Mouse (Mus musculus): Measurements from ENCODE around the gene Adgrl1. TPM values are rescaled to one million over a fixed set of nuclear protein-coding genes. Genes with fewer than 3 reads are reported as not detected.

Gene Adgrl1
- polyA plus RNA-seq, 2 experiments = 38.5 to 123 TPM

- Histone ChIP-seq H3K27me3 (ENCODE audit: control insufficient read depth, insufficient read depth, low read length) (no peaks in the 10 kb centered on the region), H3K4me1 (ENCODE audit: control insufficient read depth, insufficient read depth, low read length) (no peaks in the 10 kb centered on the region), H3K9me3 (ENCODE audit: control insufficient read depth, low read length) (no peaks in the 10 kb centered on the region), H3K27ac (replicated peaks; ENCODE audit: low read depth, low read length) (no peak overlapping the region), H3K36me3 (ENCODE audit: control insufficient read depth, insufficient read depth, low read length) (peaks cover 85% of the 10 kb centered on the region), H3K4me2 (replicated peaks; ENCODE audit: low read depth, low read length, severe bottlenecking) (no peak overlapping the region), H3K9ac (ENCODE audit: low read depth, low read length, severe bottlenecking) (no peak overlapping the region), H3K4me3 (replicated peaks; ENCODE audit: low read length) (no peak overlapping the region)
- no peak for TF ChIP-seq POLR2A (IDR thresholded peaks at IDR 0.05; ENCODE audit: borderline replicate concordance, extremely low read depth, insufficient read depth, insufficient read length)
- no peak for DNase-seq (ENCODE audit: low spot score)
- ATAC-seq (ENCODE audit: low FRiP score, low read depth) = no peak
- 87% methylated on average over 7 of the region's 7 CpGs for WGBS
Observed at GRCm38 (mm10) chr8:83989243-83989642, 89.3 kb downstream of the Adgrl1 start.

- no peak overlapping the region for H3K4me3 ChIP-seq (replicated peaks; ENCODE audit: low read length)
- no peak overlapping the region for H3K27ac ChIP-seq (replicated peaks; ENCODE audit: low read depth, low read length)
- ATAC-seq (ENCODE audit: low FRiP score, low read depth) = no peak
- H3K9me3 ChIP-seq (ENCODE audit: control insufficient read depth, low read length) = no peaks in the 10 kb centered on the region
- H3K36me3 ChIP-seq (ENCODE audit: control insufficient read depth, insufficient read depth, low read length) = peaks cover 81% of the 10 kb centered on the region
- no peak for TF ChIP-seq POLR2A (IDR thresholded peaks at IDR 0.05; ENCODE audit: borderline replicate concordance, extremely low read depth, insufficient read depth, insufficient read length)
- H3K9ac ChIP-seq (ENCODE audit: low read depth, low read length, severe bottlenecking) = no peak overlapping the region
- no peak overlapping the region for H3K4me2 ChIP-seq (replicated peaks; ENCODE audit: low read depth, low read length, severe bottlenecking)
- H3K27me3 ChIP-seq (ENCODE audit: control insufficient read depth, insufficient read depth, low read length) = no peaks in the 10 kb centered on the region
- 95% methylated on average over 14 of the region's 14 CpGs for WGBS
- DNase-seq (ENCODE audit: low spot score) = no peak
- no peaks in the 10 kb centered on the region for H3K4me1 ChIP-seq (ENCODE audit: control insufficient read depth, insufficient read depth, low read length)
Observed at GRCm38 (mm10) chr8:83990170-83990569, 90.3 kb downstream of the Adgrl1 start.

Small RNA genes within 50 kb of the gene (microRNA-seq; reads per million reads assigned to microRNA genes)
- gene Gm44330 (not detected), gene Gm44450 (not detected)

Other genes starting within 250 kb of the Adgrl1 start
- gene Gipc1, start 247.4 kb upstream of the Adgrl1 start, polyA plus RNA-seq (2012; rRNA removed) = 100 and 102 TPM in 2 replicates
- 134 and 138 TPM in 2 replicates for gene Gipc1, start 247.4 kb upstream of the Adgrl1 start, polyA plus RNA-seq (2014; fragmentation: Nextera tagmentation; extraction: Ambion mirVana)
- gene Ptger1, start 233.4 kb upstream of the Adgrl1 start, polyA plus RNA-seq (2012; rRNA removed) = 2.7 and 2.8 TPM in 2 replicates
- 0.40 and 0.83 TPM in 2 replicates for gene Ptger1, start 233.4 kb upstream of the Adgrl1 start, polyA plus RNA-seq (2014; fragmentation: Nextera tagmentation; extraction: Ambion mirVana)
- 46.9 and 47.4 TPM in 2 replicates for gene Pkn1, start 200.9 kb upstream of the Adgrl1 start, polyA plus RNA-seq (2012; rRNA removed)
- gene Pkn1, start 200.9 kb upstream of the Adgrl1 start, polyA plus RNA-seq (2014; fragmentation: Nextera tagmentation; extraction: Ambion mirVana) = 24.3 and 29.3 TPM in 2 replicates
- 81.1 and 81.3 TPM in 2 replicates for gene Ddx39, start 184.9 kb upstream of the Adgrl1 start, polyA plus RNA-seq (2012; rRNA removed)
- 110 and 111 TPM in 2 replicates for gene Ddx39, start 184.9 kb upstream of the Adgrl1 start, polyA plus RNA-seq (2014; fragmentation: Nextera tagmentation; extraction: Ambion mirVana)
- gene Adgre5, start 158.8 kb upstream of the Adgrl1 start, polyA plus RNA-seq (2012; rRNA removed) = 70.1 and 76.9 TPM in 2 replicates
- 45.2 and 50.4 TPM in 2 replicates for gene Adgre5, start 158.8 kb upstream of the Adgrl1 start, polyA plus RNA-seq (2014; fragmentation: Nextera tagmentation; extraction: Ambion mirVana)
- 0.63 and 0.69 TPM in 2 replicates for gene Gm10644, start 55.1 kb downstream of the Adgrl1 start, polyA plus RNA-seq (2012; rRNA removed)
- 0.48 and 0.53 TPM in 2 replicates for gene Gm10644, start 55.1 kb downstream of the Adgrl1 start, polyA plus RNA-seq (2014; fragmentation: Nextera tagmentation; extraction: Ambion mirVana)
- gene Asf1b, start 55.4 kb downstream of the Adgrl1 start, polyA plus RNA-seq (2012; rRNA removed) = 70.4 and 76.2 TPM in 2 replicates
- gene Asf1b, start 55.4 kb downstream of the Adgrl1 start, polyA plus RNA-seq (2014; fragmentation: Nextera tagmentation; extraction: Ambion mirVana) = 56.0 and 61.2 TPM in 2 replicates
- gene Prkaca, start 72.9 kb downstream of the Adgrl1 start, polyA plus RNA-seq (2012; rRNA removed) = 132 and 141 TPM in 2 replicates
- gene Prkaca, start 72.9 kb downstream of the Adgrl1 start, polyA plus RNA-seq (2014; fragmentation: Nextera tagmentation; extraction: Ambion mirVana) = 151 and 158 TPM in 2 replicates
- gene Samd1, start 97.6 kb downstream of the Adgrl1 start, polyA plus RNA-seq (2012; rRNA removed) = 99.8 and 111 TPM in 2 replicates
- gene Samd1, start 97.6 kb downstream of the Adgrl1 start, polyA plus RNA-seq (2014; fragmentation: Nextera tagmentation; extraction: Ambion mirVana) = 17.2 and 17.4 TPM in 2 replicates
- 0.72 and 0.73 TPM in 2 replicates for gene 1700067K01Rik, start 101.4 kb downstream of the Adgrl1 start, polyA plus RNA-seq (2012; rRNA removed)
- gene 1700067K01Rik, start 101.4 kb downstream of the Adgrl1 start, polyA plus RNA-seq (2014; fragmentation: Nextera tagmentation; extraction: Ambion mirVana) = 1.6 and 2.3 TPM in 2 replicates
- gene 2210011C24Rik, start 112.1 kb downstream of the Adgrl1 start, polyA plus RNA-seq (2012; rRNA removed) = 0.35 and 1.1 TPM in 2 replicates
- 0.44 and 2.0 TPM in 2 replicates for gene 2210011C24Rik, start 112.1 kb downstream of the Adgrl1 start, polyA plus RNA-seq (2014; fragmentation: Nextera tagmentation; extraction: Ambion mirVana)
- gene Palm3, start 121.4 kb downstream of the Adgrl1 start, polyA plus RNA-seq (2012; rRNA removed) = 4.5 and 8.6 TPM in 2 replicates
- 3.0 and 4.6 TPM in 2 replicates for gene Palm3, start 121.4 kb downstream of the Adgrl1 start, polyA plus RNA-seq (2014; fragmentation: Nextera tagmentation; extraction: Ambion mirVana)
- 2.1 and 2.3 TPM in 2 replicates for gene Il27ra, start 142.5 kb downstream of the Adgrl1 start, polyA plus RNA-seq (2012; rRNA removed)
- gene Il27ra, start 142.5 kb downstream of the Adgrl1 start, polyA plus RNA-seq (2014; fragmentation: Nextera tagmentation; extraction: Ambion mirVana) = 0.78 and 0.79 TPM in 2 replicates
- not detected in 2 replicates for gene Rln3, start 144.9 kb downstream of the Adgrl1 start, polyA plus RNA-seq (2012; rRNA removed)
- not detected in 2 replicates for gene Rln3, start 144.9 kb downstream of the Adgrl1 start, polyA plus RNA-seq (2014; fragmentation: Nextera tagmentation; extraction: Ambion mirVana)
- 2.2 and 2.6 TPM in 2 replicates for gene Gm10643, start 165.0 kb downstream of the Adgrl1 start, polyA plus RNA-seq (2012; rRNA removed)
- 2.0 and 2.1 TPM in 2 replicates for gene Gm10643, start 165.0 kb downstream of the Adgrl1 start, polyA plus RNA-seq (2014; fragmentation: Nextera tagmentation; extraction: Ambion mirVana)
- gene Rfx1, start 166.7 kb downstream of the Adgrl1 start, polyA plus RNA-seq (2012; rRNA removed) = 30.4 and 39.4 TPM in 2 replicates
- 9.8 and 12.8 TPM in 2 replicates for gene Rfx1, start 166.7 kb downstream of the Adgrl1 start, polyA plus RNA-seq (2014; fragmentation: Nextera tagmentation; extraction: Ambion mirVana)
- 79.5 and 103 TPM in 2 replicates for gene Dcaf15, start 204.7 kb downstream of the Adgrl1 start, polyA plus RNA-seq (2012; rRNA removed)
- 8.7 and 11.5 TPM in 2 replicates for gene Dcaf15, start 204.7 kb downstream of the Adgrl1 start, polyA plus RNA-seq (2014; fragmentation: Nextera tagmentation; extraction: Ambion mirVana)
- 4.9 and 6.7 TPM in 2 replicates for gene Podnl1, start 225.9 kb downstream of the Adgrl1 start, polyA plus RNA-seq (2012; rRNA removed)
- gene Podnl1, start 225.9 kb downstream of the Adgrl1 start, polyA plus RNA-seq (2014; fragmentation: Nextera tagmentation; extraction: Ambion mirVana) = 1.3 and 1.5 TPM in 2 replicates
- gene Cc2d1a, start 247.8 kb downstream of the Adgrl1 start, polyA plus RNA-seq (2012; rRNA removed) = 30.9 and 34.3 TPM in 2 replicates
- 21.6 and 22.9 TPM in 2 replicates for gene Cc2d1a, start 247.8 kb downstream of the Adgrl1 start, polyA plus RNA-seq (2014; fragmentation: Nextera tagmentation; extraction: Ambion mirVana)
- 1.7 TPM in 2 replicates for gene 4930432K21Rik, start 247.9 kb downstream of the Adgrl1 start, polyA plus RNA-seq (2012; rRNA removed)
- gene 4930432K21Rik, start 247.9 kb downstream of the Adgrl1 start, polyA plus RNA-seq (2014; fragmentation: Nextera tagmentation; extraction: Ambion mirVana) = 0.44 and 0.72 TPM in 2 replicates

Data from limb, embryonic 14.5 days (tissue).